Mouse (Mus musculus) heart, postnatal 14 days (tissue): ENCODE results near the gene Kcp. TPM values are rescaled to one million over a fixed set of nuclear protein-coding genes. Genes with fewer than 3 reads are reported as not detected.

ENCODE experiments used
- DNase-seq, 2 experiments: peaks; one replicate each; pipeline ENCODE4 v3.0.0; 2021 to 2022
- intact Hi-C: fragments of 180-260 bp; cut with DNase I; formaldehyde crosslinking; loops from one replicate; pipeline ENCODE4 v1.15.1; 2025
- total RNA-seq, 2 experiments: library from RNA; stranded (reverse); gene quantifications; 2 replicates each; pipeline ENCODE4 v1.2.3; 2021

Gene Kcp
- total RNA-seq, 2 experiments from 2014 or later: 11.9 to 12.3 TPM

DNA sequence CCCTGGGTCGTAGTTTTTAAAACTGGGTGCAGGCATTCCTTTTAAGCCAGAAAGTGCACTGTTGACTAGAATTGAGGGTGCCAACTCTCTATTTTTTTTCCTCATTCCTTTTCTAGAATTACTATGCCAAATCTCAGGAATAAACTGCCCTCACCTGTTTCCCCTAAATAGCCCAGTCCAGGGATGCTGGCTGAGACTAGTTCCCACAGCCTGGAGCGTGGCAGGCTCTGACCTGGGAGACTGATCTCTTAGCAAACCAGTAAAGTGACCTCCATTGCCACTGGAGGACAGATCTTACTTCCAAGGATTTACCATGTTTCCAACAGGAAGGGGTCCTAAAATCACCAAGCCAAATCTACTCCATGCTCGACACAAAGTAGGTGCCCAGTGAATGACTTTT, 38.9 kb downstream of the Kcp start:
- intact Hi-C loops: no loop called here
- DNase-seq: no peak

DNA sequence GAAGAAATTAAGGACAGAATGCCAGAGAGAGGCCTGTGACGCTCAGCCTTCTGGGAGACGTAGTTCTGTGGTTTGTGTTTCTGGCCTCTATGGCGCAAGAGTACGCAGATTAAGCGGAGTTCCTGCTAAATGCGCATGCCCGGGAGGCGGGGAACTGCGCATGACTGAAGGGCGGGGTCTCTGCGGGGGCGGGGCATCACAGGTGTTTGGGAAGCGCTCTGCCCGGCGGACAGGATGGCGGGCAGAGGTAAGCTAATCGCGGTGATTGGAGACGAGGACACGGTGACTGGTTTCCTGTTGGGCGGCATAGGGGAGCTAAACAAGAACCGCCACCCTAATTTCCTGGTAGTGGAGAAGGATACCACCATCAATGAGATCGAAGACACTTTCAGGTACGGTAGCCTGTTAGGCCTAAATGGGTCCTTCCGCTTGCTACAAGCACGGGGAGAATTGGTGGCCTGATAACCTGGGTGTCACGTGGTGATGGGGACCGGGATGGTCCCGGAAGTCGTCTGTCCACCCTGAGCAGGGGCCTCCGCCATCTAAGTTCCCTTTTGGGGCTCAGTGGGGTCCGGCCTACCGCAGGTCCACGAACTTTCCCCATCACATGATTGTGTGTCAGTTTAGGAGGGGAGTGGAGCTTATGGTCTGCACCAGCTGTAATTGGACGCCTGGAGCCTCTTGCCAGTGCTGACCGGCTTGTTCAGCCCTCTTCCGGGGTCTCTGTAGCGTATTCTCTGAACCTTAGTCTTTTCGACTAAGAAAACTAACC, 40.0 kb downstream of the Kcp start, which contains the start of gene Atp6v1f:
Gene Atp6v1f, plus strand, starts transcription at position 136 of the 772 bp plus-strand sequence.
- intact Hi-C loops: no loop called here

DNA sequence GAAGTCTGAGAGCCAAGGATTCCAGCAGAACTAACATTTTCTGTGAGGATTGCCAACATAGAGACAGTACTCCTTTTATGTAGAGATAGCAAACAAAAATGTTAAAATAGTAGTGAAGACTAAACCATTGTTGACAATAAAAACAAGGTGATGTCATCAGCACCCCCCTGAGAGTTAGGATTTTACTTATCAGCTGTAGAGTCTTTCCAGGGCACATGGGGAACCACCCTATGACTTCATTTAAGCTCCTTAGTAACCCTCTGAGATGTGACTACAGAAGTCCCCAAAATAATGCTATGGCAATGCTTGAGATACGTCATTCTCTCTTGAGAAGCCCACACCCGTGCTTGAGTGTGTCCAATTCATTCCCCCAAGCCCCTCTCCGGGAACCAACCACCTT, 44.4 kb downstream of the Kcp start:
- intact Hi-C loops: no loop called here
- DNase-seq: no peak

More for the DNA sequence above, 40.0 kb downstream of the Kcp start, which contains the start of gene Atp6v1f:
- peak; percentile 90 to 92 for DNase-seq

DNA sequence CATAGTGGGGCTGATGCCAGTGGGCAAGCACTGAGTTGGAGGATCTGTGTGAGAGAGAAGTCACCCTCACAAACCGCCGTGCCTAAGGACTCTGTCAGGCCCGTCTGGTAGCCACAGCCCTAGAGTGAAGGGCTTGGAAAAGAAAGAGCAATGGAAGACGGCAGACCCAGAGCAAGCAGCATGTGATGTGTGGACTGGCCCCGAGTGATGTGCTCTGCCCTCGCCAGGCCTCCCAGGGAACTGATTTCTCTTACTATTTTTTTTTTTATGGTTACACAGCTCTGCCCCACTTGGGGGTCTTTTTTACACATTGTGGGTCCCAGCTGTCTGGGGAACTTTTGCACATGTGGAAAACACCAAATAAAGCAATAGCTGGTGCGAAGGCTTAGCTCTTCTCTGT, 46.2 kb downstream of the Kcp start:
- no peak for DNase-seq
- intact Hi-C loops: no loop called here

DNA sequence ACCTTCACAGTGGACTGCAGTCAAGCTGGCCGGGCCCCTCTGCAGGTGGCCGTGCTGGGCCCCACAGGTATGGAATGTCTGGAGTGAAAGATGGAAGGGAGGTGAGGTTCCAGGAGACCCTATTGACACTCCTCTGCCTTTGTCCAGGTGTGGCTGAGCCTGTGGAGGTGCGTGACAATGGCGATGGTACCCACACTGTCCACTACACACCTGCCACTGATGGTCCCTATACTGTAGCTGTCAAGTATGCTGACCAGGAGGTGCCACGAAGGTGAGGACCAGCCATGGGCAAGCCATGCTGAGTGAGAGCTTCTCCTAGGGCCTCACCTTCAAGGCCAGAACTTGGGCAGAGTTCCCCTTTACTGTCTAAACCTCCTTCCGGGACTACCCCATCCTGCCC, 57.1 kb downstream of the Kcp start:
- intact Hi-C loops: no loop called here

DNA sequence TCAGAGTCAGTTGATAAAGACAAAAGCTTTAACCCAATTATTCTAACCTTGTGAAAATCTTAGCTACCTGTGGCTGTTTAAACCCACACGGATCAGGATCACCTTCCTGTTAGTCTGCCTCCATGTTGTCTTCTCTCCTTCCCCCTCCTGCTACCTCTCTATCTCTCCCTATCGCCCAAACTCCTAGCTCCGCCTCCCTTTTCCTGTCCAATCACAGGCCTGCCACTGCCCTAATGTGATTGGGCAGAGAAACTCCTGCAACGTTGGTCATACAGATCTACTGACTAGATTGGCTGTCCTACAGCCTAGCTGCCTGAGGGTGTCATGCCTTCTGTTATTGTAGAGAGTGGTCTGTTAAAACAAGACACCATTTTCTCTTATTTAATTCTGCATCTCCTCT, 57.9 kb downstream of the Kcp start:
- intact Hi-C loops: no loop called here
- no peak for DNase-seq

More for the DNA sequence above, 57.1 kb downstream of the Kcp start:
- DNase-seq: no peak

DNA sequence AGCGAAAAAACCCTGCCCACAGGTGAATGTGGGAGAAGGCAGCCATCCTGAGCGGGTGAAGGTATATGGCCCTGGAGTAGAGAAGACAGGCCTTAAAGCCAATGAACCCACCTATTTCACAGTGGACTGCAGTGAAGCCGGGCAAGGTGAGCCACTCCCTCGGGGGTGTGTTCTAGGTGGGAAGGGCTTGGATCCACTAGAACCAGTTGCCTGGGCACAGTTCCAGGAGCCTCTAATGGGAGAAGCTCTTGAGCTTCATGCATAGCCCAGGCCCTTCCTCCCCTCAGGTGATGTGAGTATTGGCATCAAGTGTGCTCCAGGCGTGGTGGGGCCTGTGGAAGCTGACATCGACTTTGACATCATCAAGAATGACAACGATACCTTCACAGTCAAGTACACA, 62.4 kb downstream of the Kcp start:
- DNase-seq: peak in 1 of 2 experiments; percentile 36
- intact Hi-C loops: no loop called here

DNA sequence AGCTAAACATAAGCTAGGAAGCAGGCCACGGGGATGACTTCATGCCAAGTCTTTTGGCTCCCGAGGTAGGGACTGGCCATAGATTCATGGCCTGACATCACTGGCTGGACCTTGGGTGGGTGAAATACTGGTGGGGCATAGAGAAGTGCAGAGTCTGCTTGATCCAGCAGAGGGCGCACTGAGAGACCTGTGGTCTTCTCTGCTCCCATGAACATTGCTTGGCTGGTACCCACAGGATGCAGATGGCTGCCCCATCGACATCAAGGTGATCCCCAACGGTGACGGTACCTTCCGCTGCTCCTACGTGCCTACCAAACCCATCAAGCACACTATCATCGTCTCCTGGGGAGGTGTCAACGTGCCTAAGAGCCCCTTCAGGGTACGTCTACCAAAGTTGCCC, 63.0 kb downstream of the Kcp start:
- intact Hi-C loops: no loop called here
- DNase-seq: peak; percentile 47 to 71

DNA sequence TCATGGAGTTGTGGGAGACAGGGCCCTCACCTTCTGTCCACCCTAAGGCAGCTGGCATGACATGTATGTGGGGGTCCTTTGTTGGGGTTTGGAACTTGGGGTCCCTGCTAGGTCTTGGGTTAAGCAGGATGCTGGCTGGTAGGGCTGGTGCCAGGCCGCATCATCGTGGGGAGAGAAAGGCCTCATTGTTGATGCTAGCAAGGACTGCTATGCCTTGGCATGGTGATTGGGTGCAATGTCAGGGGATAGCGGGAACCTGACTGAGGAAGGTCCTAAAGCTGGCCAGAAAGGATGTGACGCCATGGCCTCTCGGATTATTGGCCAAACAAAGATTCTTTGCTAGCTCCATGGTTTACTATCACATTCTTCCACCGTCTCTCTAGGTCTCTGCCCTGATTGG, 68.0 kb downstream of the Kcp start:
- no peak for DNase-seq
- intact Hi-C loops: no loop called here

DNA sequence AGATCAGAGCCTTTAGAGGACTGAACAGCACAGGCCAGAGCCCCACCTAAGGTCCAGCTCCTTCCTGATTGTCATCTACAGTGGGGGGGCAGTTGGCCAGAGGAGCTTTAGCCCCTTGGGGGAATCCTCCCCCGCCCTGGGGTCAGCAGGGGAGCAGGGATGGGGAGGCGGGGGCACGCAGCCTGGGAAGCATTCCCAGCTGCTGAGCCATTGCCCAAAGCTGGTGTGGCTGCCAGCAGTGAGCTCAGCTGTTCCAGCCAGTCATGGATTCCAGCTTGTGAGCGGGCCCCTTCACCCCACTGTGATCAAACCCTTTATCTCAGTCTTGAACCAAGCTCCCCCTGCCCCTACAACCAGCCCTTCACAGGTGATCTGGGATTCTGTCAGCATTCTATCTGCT, 68.5 kb downstream of the Kcp start:
- peak; percentile 36 to 49 for DNase-seq
- intact Hi-C loops: no loop called here

DNA sequence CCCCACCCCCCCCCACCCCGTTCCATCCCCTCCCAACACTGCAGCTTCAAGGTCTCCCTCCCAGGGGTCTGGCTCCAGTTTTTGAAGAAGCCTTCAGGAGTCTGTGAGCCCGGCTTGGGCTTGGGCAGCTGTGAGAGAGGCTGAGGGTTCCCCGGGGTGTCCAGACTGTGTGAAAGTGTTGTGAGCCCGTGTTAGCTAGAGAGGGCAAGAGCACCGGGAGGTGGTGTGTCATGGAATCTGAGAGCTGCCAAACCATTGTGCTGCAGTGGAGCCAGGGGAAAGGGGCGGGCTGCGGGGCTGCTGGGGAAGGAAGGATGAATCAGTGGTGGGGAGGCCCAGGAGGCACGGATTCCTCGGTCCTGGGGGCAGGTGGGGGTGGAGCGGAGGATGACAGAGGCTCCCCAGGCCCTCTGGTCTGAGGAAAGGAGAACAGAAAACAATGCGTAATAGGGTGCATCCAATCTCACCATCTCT, 71.3 kb downstream of the Kcp start:
- DNase-seq: peak; percentile 70 to 73
- intact Hi-C loops: no loop called here

DNA sequence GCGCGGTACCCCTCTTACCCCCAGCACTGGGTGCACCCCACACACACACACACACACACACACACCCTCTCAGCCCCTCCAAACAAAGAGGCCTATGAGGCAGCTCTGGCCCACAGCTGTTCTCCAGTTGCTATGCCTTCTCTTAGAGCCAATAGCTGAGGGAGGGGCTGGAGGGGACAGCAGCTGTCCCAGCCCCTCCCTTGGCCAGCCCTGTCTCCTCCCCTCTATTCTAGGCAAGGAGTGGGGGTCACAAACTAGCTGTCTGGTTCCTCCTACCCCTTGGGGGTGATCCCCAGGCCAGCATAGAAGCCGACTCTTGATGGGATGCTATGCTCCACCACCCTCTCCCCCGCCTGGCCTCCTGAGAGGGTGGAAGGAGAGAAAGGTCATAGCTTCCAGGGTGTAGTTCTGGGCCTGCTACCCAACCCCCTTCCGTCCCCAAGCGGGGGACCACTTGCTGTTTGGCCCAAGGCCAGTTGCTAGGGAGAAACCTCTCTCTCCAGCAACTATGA, 71.8 kb downstream of the Kcp start:
- intact Hi-C loops: no loop called here
- peak; percentile 50 to 62 for DNase-seq

DNA sequence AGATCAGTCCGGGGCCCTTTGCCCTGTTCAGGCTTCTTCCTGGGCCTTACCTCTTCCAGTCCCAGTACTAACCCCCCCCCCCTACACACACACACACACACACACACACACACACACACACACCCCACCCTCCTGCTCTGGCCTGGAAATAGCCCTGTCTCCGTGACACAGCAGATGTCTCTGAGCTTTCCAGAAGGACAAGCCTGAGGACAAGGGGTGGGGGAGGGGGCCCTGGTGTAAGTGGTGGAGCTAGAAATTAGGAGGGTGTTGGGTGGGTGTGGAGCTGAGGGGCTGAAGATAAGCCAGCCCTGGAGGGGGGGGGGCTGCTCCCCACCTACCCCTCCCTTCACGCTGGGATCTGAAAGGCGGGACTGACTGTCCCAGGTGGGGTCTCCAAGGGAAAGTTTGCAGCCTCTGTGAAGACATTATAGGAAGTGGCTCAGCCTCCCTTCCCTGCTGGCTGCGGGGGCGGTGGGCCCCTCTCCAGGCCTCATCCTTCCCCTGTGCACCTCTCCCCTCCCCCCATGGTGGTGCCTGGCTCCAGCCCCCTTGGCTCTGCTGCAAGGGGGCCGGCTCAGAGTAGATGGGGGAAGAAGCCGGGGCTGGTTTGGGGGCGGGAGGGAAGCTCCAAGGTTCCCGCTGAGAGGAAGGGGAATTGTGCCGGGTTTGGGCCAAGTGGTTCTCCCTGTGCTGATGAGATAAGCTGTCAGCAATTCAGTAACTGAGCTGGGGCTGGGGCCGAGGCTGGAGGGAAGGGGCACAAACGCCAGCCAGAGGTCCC, 72.7 kb downstream of the Kcp start:
- DNase-seq: peak; percentile 73 to 77
- intact Hi-C loops: loop anchor here (5.0 kb wide), 1 partner anchor 88 kb away; the partner anchor contains the start of gene Calu

DNA sequence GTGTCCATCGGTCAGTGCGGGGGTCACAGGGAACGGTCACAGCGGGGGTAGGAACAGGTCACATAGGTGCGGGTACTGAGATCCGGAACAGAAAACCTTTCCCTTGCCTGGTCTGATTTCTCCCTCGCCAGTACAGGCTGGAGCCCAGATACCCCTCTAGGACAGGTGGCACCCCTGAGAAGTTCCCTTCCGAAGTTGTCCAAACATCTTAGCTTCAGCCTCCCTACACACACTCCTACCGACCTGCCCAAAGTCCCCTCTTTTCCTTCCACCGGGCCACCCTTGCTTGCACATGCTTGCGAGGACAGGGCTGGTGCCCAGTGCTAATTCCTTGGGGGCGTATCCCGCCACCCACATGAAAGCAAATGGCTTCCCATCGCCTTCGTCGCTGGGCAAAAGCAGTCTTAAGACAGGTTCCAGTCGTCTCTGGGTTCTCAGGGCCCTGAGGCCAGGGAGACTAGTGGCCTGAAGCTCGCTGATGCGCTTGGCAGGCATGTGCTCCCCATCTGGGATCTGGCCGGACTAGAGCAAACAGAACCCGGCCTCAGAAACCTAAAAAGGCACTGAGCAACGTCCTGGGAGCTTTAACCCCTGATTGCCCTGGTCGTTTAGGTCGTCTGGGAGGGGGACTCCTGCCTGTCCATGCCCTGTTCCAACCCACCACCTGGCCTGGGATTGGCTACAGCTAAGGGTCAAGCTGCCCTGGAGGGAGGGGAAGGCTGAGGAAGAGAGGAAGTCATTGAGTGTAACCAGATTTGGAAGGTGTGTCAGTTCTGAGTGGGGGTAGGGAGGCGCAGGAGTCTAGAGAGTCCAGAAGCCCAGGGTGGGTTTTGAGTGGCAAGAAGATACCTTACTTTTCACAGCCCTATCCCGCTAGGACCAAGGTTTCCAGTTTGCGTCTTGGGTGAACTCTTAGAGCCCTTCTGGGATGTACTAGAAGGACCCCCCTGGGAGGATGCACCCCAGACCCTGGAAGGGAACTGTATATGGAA, 73.7 kb downstream of the Kcp start:
- intact Hi-C loops: loop anchor here (5.0 kb wide), 1 partner anchor 87 kb away; the partner anchor contains the start of gene Calu
- DNase-seq: peak; percentile 58 to 68

DNA sequence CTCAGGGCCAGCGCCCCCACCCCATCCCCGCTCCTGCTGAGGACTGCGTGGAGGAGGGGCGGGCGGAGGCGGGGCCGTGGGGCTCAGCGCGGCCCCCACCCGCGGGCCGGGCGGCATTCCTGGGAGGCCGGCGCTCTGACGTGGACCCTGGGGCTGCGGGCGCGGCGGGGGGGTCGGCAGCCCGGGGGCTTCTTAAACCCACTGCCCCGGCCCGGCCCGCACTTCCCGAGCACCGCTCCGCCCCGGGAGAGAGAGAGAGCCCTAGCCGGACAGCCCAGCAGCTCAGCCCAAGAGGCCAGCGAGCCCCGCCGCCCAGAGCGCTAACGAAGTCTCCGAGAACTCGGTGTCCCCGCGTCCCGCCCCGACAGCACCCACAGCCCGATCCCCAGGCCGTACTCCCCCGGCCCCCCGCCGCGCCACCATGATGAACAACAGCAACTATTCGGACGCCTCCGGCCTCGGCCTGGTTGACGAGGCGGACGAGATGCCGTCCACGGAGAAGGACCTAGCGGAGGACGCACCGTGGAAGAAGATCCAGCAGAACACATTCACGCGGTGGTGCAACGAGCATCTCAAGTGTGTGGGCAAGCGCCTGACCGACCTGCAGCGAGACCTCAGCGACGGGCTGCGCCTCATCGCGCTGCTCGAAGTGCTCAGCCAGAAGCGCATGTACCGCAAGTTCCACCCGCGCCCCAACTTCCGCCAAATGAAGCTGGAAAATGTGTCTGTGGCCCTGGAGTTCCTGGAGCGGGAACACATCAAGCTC, 74.5 kb downstream of the Kcp start, which contains the start of gene Flnc:
Gene Flnc, plus strand, starts transcription at position 219 of the 766 bp plus-strand sequence.
- intact Hi-C loops: loop anchor here (5.0 kb wide), 1 partner anchor 86 kb away; the partner anchor contains the start of gene Calu
- peak; percentile 70 to 75 for DNase-seq

DNA sequence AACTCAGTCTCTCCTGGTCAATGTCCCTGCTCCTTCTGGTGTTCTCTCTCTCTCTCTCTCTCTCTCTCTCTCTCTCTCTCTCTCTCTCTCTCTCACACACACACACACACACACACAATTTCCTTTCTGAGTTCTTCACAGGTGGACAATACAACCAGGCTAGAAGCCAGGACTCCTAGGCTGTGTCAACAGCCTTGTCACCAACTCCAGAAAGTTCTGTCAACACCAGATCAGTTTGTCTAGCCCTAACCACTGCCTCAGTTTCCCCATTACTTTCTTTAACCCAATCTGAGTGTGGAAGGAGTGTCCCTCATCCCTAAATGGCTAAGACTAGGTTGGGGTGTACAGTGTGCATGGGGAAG, 75.1 kb downstream of the Kcp start:
- intact Hi-C loops: loop anchor here (5.0 kb wide), 1 partner anchor 85 kb away; the partner anchor contains the start of gene Calu
- no peak for DNase-seq

DNA sequence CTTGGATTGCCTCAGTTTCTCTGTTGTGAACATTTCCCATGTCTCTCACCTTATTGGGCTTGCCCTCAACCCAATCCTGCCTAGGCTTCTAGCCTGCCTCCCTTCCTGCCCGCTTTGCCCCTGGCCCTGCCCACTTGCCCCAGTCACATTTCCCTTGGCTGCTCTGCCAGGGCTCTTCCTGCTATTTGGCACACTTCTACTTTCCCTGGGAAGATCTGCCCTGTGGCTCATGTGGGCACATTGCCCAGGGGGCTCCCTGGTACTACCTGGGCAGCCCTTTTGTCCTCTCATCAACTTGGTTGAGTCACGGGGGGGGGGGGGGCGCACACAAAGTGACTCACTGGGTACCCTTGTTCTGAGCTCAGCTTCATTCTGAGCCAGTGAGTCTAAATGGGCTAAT, 75.6 kb downstream of the Kcp start:
- intact Hi-C loops: loop anchor here (5.0 kb wide), 1 partner anchor 85 kb away; the partner anchor contains the start of gene Calu
- DNase-seq: peak; percentile 28 to 51

DNA sequence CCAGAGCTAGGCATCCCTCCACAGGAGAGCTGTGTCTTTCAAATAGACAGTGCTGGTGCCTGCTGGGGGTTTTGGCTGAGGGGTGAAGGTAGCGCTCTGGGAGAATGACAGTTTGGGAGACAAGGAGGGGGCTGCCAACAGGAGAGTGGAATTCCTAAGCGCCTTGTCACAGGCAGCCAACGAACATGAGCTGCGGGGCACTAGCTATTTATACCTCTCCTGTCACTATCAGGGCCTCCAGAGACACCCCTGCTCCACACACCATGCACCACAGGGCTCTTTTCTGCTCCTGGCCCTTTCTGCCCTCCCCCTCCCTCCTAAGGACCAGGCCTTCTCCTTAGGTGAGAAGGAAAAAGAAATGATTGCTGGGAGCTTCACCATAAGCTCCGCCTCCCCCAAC, 76.3 kb downstream of the Kcp start:
- intact Hi-C loops: loop anchor here (2.0 to 5.0 kb wide), 2 partner anchors 35 to 84 kb away; partner anchors contain the start of genes Calu and Ccdc136
- DNase-seq: peak; percentile 38 to 60
